Mouse (Mus musculus): ENCODE results near the gene Prss37. TPM values are rescaled to one million over a fixed set of nuclear protein-coding genes. Genes with fewer than 3 reads are reported as not detected.

Prss37 gene
- polyA plus RNA-seq, 1 experiment from 2014 or later, result not detected

Other genes with a start within 250 kb of the Prss37 start
- 39.8 and 41.9 TPM in 2 replicates for gene Agk, start 194.3 kb downstream of the Prss37 start, polyA plus RNA-seq (2016; fragmentation: Nextera tagmentation; extraction: Ambion mirVana)
- 17.1 and 18.8 TPM in 2 replicates for gene E330009J07Rik, start 83.4 kb downstream of the Prss37 start, polyA plus RNA-seq (2016; fragmentation: Nextera tagmentation; extraction: Ambion mirVana)
- gene Wee2, start 80.4 kb downstream of the Prss37 start, polyA plus RNA-seq (2016; fragmentation: Nextera tagmentation; extraction: Ambion mirVana), result 0.20 TPM in 1 of 2 replicates, not detected in the other
- gene Ssbp1, start 48.2 kb downstream of the Prss37 start, polyA plus RNA-seq (2016; fragmentation: Nextera tagmentation; extraction: Ambion mirVana), result 176 and 192 TPM in 2 replicates
- not detected in 2 replicates for gene Tas2r137, start 28.3 kb downstream of the Prss37 start, polyA plus RNA-seq (2016; fragmentation: Nextera tagmentation; extraction: Ambion mirVana)
- gene Tas2r108, start 26.0 kb downstream of the Prss37 start, polyA plus RNA-seq (2016; fragmentation: Nextera tagmentation; extraction: Ambion mirVana), result not detected in 2 replicates
- gene Olfr461, start 35.5 kb upstream of the Prss37 start, polyA plus RNA-seq (2016; fragmentation: Nextera tagmentation; extraction: Ambion mirVana), result 0.32 and 0.33 TPM in 2 replicates
- gene Olfr460, start 50.0 kb upstream of the Prss37 start, polyA plus RNA-seq (2016; fragmentation: Nextera tagmentation; extraction: Ambion mirVana), result not detected in 2 replicates
- 0.60 and 0.92 TPM in 2 replicates for gene Clec5a, start 66.3 kb upstream of the Prss37 start, polyA plus RNA-seq (2016; fragmentation: Nextera tagmentation; extraction: Ambion mirVana)
- not detected in 2 replicates for gene Tas2r138, start 93.8 kb upstream of the Prss37 start, polyA plus RNA-seq (2016; fragmentation: Nextera tagmentation; extraction: Ambion mirVana)
- not detected in 2 replicates for gene Mgam, start 109.3 kb upstream of the Prss37 start, polyA plus RNA-seq (2016; fragmentation: Nextera tagmentation; extraction: Ambion mirVana)

All from midbrain, embryonic 12.5 days (tissue).